Mouse (Mus musculus) heart, adult 2 months (tissue): Measurements from ENCODE around the gene Zfp653. TPM values are rescaled to one million over a fixed set of nuclear protein-coding genes. Genes with fewer than 3 reads are reported as not detected.

Experiments
- DNase-seq, 2 experiments: peaks; one replicate each; pipeline ENCODE4 v3.0.0; 2021
- H3K27ac ChIP-seq: fragments of 200-600 bp; 2 replicates; pipeline ENCODE4 v1.8.1; 2022
- H3K27me3 ChIP-seq: fragments of 200-500 bp; 2 replicates; pipeline ENCODE4 v1.6.1; 2012; ENCODE audit warnings: mild to moderate bottlenecking, low read length, inconsistent platforms, mixed read lengths; ENCODE audit not compliant: control insufficient read depth, insufficient read depth
- H3K36me3 ChIP-seq: fragments of 200-500 bp; 2 replicates; pipeline ENCODE4 v1.6.1; 2012; ENCODE audit warnings: low read length, inconsistent platforms; ENCODE audit not compliant: control insufficient read depth, insufficient read depth
- H3K4me1 ChIP-seq: fragments of 200-500 bp; 2 replicates; pipeline ENCODE4 v1.6.1; 2011; ENCODE audit warnings: low read length; ENCODE audit not compliant: control insufficient read depth, insufficient read depth
- H3K4me3 ChIP-seq: fragments of 200-600 bp; 2 replicates; pipeline ENCODE4 v1.8.1; 2022
- H3K79me2 ChIP-seq: fragments of 200-500 bp; replicated peaks from 2 replicates; pipeline ENCODE4 v1.6.1; 2012; ENCODE audit warnings: mild to moderate bottlenecking, inconsistent platforms, low read length, moderate library complexity, mixed read lengths; ENCODE audit not compliant: control insufficient read depth, insufficient read depth
- H3K9ac ChIP-seq: fragments of 200-500 bp; 2 replicates; pipeline ENCODE4 v1.6.1; 2012; ENCODE audit warnings: low read depth, mild to moderate bottlenecking, control low read depth, inconsistent platforms, low read length, mixed read lengths
- CTCF ChIP-seq: fragments of 200-600 bp; IDR thresholded peaks from 2 replicates; pipeline ENCODE4 v1.8.1; 2022; ENCODE audit warnings: antibody characterized with exemption, mild to moderate bottlenecking, moderate library complexity
- EP300 ChIP-seq: fragments of 200-500 bp; IDR thresholded peaks from 2 replicates; pipeline ENCODE4 v1.6.1; 2011; ENCODE audit warnings: low read depth, low read length, control low read depth; ENCODE audit not compliant: insufficient read depth
- POLR2A ChIP-seq: fragments of 200-500 bp; IDR thresholded peaks from 2 replicates; pipeline ENCODE4 v1.6.1; 2011; ENCODE audit warnings: mild to moderate bottlenecking, low read depth, low read length, control low read depth; ENCODE audit not compliant: insufficient read depth
- WGBS: fragments of 180-500 bp; shearing (Covaris S2); methylation state at CpG from one replicate; pipeline ENCODE4 v1.1.7; 2018; 5-methylcytosine and 5-hydroxymethylcytosine counted together
- intact Hi-C: fragments of 180-260 bp; cut with DNase I; formaldehyde crosslinking; loops from one replicate; pipeline ENCODE4 v1.15.1; 2025
- polyA plus RNA-seq: library from polyadenylated mRNA; depleted of rRNA; stranded (reverse); fragments of >200 nt; gene quantifications from 2 replicates; pipeline ENCODE4 v1.2.3, GENCODE M21; 2012
- total RNA-seq, 2 experiments: library from RNA; stranded (reverse); gene quantifications; 2 replicates each; pipeline ENCODE4 v1.2.3; 2021

Gene Zfp653
- total and polyA plus RNA-seq, 3 experiments = 3.8 to 8.7 (median 4.7) TPM

GRCm38 (mm10) chr9:22030386-22030785, 40.8 kb downstream of the Zfp653 start:
- TF ChIP-seq CTCF (no peak), POLR2A (no peak), EP300 (no peak)
- Histone ChIP-seq H3K9ac (no peak overlapping the region), H3K27ac (no peak overlapping the region), H3K36me3 (no peaks in the 10 kb centered on the region), H3K4me1 (no peaks in the 10 kb centered on the region), H3K79me2 (no peaks in the 10 kb centered on the region), H3K4me3 (no peak overlapping the region), H3K27me3 (no peaks in the 10 kb centered on the region)
- intact Hi-C loops = no loop called here
- DNase-seq = no peak
- WGBS = 90% methylated on average over 9 of the region's 9 CpGs

GRCm38 (mm10) chr9:22028467-22028866, 42.7 kb downstream of the Zfp653 start:
- 40% methylated on average over 7 of the region's 7 CpGs for WGBS
- intact Hi-C loops = no loop called here

DNA sequence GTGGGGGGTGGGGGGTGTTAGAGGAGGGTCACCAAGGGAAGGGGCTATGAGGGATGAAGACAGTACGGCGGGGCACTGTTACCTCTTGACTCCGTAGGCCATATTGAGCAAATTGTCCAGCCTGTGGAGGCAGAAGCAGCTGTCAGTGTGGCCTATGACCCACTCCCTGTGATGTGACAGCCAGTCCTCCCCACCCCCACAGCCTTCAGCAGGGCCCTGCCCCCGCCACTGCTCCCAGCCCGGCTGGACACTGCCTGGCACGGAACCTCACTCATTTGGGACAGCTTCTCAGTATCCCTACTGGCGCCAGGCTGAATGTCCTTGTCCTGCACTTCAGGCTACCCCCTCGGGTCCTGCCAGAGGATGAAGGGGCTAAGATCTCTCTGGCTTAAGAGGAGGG, 46.6 kb downstream of the Zfp653 start:
- intact Hi-C loops = no loop called here
- Histone ChIP-seq H3K79me2 (no peaks in the 10 kb centered on the region), H3K36me3 (no peaks in the 10 kb centered on the region), H3K9ac (no peak overlapping the region), H3K27me3 (no peaks in the 10 kb centered on the region), H3K4me3 (no peak overlapping the region), H3K4me1 (no peaks in the 10 kb centered on the region), H3K27ac (no peak overlapping the region)
- 60% methylated on average over 8 of the region's 8 CpGs for WGBS
- no peak for TF ChIP-seq POLR2A
- no peak for TF ChIP-seq EP300
- no peak for TF ChIP-seq CTCF
- DNase-seq = no peak

More at GRCm38 (mm10) chr9:22028467-22028866, 42.7 kb downstream of the Zfp653 start:
- H3K9ac ChIP-seq = no peak overlapping the region
- H3K4me3 ChIP-seq = no peak overlapping the region
- no peaks in the 10 kb centered on the region for H3K27me3 ChIP-seq
- H3K36me3 ChIP-seq = no peaks in the 10 kb centered on the region
- no peaks in the 10 kb centered on the region for H3K4me1 ChIP-seq
- H3K27ac ChIP-seq = no peak overlapping the region
- TF ChIP-seq CTCF (no peak), EP300 (no peak), POLR2A (no peak)
- no peaks in the 10 kb centered on the region for H3K79me2 ChIP-seq
- DNase-seq = no peak

- Histone ChIP-seq H3K4me3 (no peak overlapping the region), H3K4me1 (no peaks in the 10 kb centered on the region), H3K27me3 (no peaks in the 10 kb centered on the region), H3K9ac (no peak overlapping the region), H3K27ac (no peak overlapping the region), H3K79me2 (no peaks in the 10 kb centered on the region), H3K36me3 (no peaks in the 10 kb centered on the region)
- 48% methylated on average over 7 of the region's 7 CpGs for WGBS
- no peak for DNase-seq
- intact Hi-C loops = no loop called here
- TF ChIP-seq POLR2A (no peak), EP300 (no peak)
These were observed 53.9 kb downstream of the Zfp653 start for GRCm38 (mm10) chr9:22017208-22017825.

GRCm38 (mm10) chr9:22016245-22016644, 54.9 kb downstream of the Zfp653 start:
- TF ChIP-seq EP300 (no peak), CTCF (no peak), POLR2A (no peak)
- no peaks in the 10 kb centered on the region for H3K79me2 ChIP-seq
- no peak overlapping the region for H3K9ac ChIP-seq
- H3K27me3 ChIP-seq = no peaks in the 10 kb centered on the region
- H3K4me3 ChIP-seq = no peak overlapping the region
- H3K27ac ChIP-seq = no peak overlapping the region
- H3K4me1 ChIP-seq = no peaks in the 10 kb centered on the region
- WGBS = 72% methylated on average over 10 of the region's 10 CpGs
- intact Hi-C loops = no loop called here
- no peak for DNase-seq
- H3K36me3 ChIP-seq = no peaks in the 10 kb centered on the region

DNA sequence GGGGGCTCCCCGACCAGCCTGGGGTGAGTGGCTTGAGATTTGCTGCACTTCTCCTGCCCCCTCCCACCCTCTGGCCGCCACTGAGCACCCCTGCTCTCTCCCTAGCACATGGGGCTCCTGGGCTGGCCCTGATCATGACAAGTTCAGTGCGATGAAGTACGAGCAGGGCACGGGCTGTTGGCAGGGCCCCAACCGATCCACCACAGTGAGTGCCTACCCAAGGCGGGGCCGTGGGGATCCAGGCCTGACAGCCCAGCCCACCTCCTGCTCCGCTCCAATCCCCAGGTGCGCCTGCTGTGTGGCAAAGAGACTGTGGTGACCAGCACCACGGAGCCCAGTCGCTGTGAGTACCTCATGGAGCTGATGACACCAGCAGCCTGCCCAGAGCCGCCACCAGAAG, 58.4 kb downstream of the Zfp653 start:
- intact Hi-C loops = no loop called here
- no peak for TF ChIP-seq POLR2A
- TF ChIP-seq CTCF = no peak
- no peak for TF ChIP-seq EP300
- Histone ChIP-seq H3K79me2 (no peaks in the 10 kb centered on the region), H3K9ac (no peak overlapping the region), H3K36me3 (no peaks in the 10 kb centered on the region), H3K4me1 (no peaks in the 10 kb centered on the region), H3K27me3 (no peaks in the 10 kb centered on the region), H3K4me3 (no peak overlapping the region), H3K27ac (no peak overlapping the region)
- no peak for DNase-seq
- WGBS = 92% methylated on average over 13 of the region's 13 CpGs
